Mouse (Mus musculus): ENCODE measurements at regions not wholly inside any gene's neighbourhood (a gene's known extent, or its start where the extent isn't known, plus 50 kb on each side); places are given as distances from the start of the nearest gene placed in this dataset.
A peak's percentile ranks its signal among the peaks of the same experiment; 100 is the strongest.

GRCm38 (mm10) chr8:67598687-67599086 is 75.0 kb downstream of the Nat3 start:
- no peak for DNase-seq (ENCODE audit: low spot score in 2 of 2)

GRCm38 (mm10) chr8:67622213-67622612 is 98.6 kb downstream of the Nat3 start:
- no peak for DNase-seq (ENCODE audit: low spot score in 2 of 2)

GRCm38 (mm10) chr8:67631691-67632090 is 108.0 kb downstream of the Nat3 start:
- peak; percentile 47 to 48 for DNase-seq (ENCODE audit: low spot score in 2 of 2)

GRCm38 (mm10) chr8:67632290-67632689 is 108.6 kb downstream of the Nat3 start:
- DNase-seq (ENCODE audit: low spot score in 2 of 2) = peak in 1 of 2 experiments; percentile 29
